Mouse (Mus musculus): ENCODE data around the gene Kras. TPM values are rescaled to one million over a fixed set of nuclear protein-coding genes. Genes with fewer than 3 reads are reported as not detected.

Kras gene
- polyA plus RNA-seq, 1 experiment from 2014 or later, result 45.4 TPM

- no peak overlapping the region for H3K4me3 ChIP-seq (ENCODE audit: low read length)
- H3K4me2 ChIP-seq (ENCODE audit: low read depth, low read length), result no peak overlapping the region
- H3K36me3 ChIP-seq (ENCODE audit: control insufficient read depth, insufficient read depth), result peaks cover 9% of the 10 kb centered on the region
- no peaks in the 10 kb centered on the region for H3K4me1 ChIP-seq (ENCODE audit: control insufficient read depth, insufficient read depth, low read length)
- 80% methylated on average over 6 of the region's 6 CpGs for WGBS
- ATAC-seq (replicated peaks; ENCODE audit: extremely low read depth, insufficient read depth, low FRiP score), result no peak
- H3K9ac ChIP-seq (ENCODE audit: low read length), result no peak overlapping the region
- H3K9me3 ChIP-seq (replicated peaks; ENCODE audit: control insufficient read depth, low read length), result no peaks in the 10 kb centered on the region
- H3K27me3 ChIP-seq (ENCODE audit: control insufficient read depth, insufficient read depth, low read length), result no peaks in the 10 kb centered on the region
- no peak overlapping the region for H3K27ac ChIP-seq (ENCODE audit: low read length)
These were observed 14.7 kb downstream of the Kras start for GRCm38 (mm10) chr6:145235367-145235766.

- WGBS, result 92% methylated on average over 1 of the region's 1 CpGs
- Histone ChIP-seq H3K36me3 (ENCODE audit: control insufficient read depth, insufficient read depth) (peaks cover 8% of the 10 kb centered on the region), H3K27ac (ENCODE audit: low read length) (no peak overlapping the region), H3K9ac (ENCODE audit: low read length) (no peak overlapping the region), H3K27me3 (ENCODE audit: control insufficient read depth, insufficient read depth, low read length) (no peaks in the 10 kb centered on the region), H3K4me3 (ENCODE audit: low read length) (no peak overlapping the region), H3K4me2 (ENCODE audit: low read depth, low read length) (no peak overlapping the region), H3K9me3 (replicated peaks; ENCODE audit: control insufficient read depth, low read length) (no peaks in the 10 kb centered on the region), H3K4me1 (ENCODE audit: control insufficient read depth, insufficient read depth, low read length) (no peaks in the 10 kb centered on the region)
- no peak for ATAC-seq (replicated peaks; ENCODE audit: extremely low read depth, insufficient read depth, low FRiP score)
These were observed 15.6 kb downstream of the Kras start for GRCm38 (mm10) chr6:145234391-145234790.

GRCm38 (mm10) chr6:145226296-145226695, 23.7 kb downstream of the Kras start:
- WGBS, result 60% methylated on average over 3 of the region's 3 CpGs
- Histone ChIP-seq H3K4me2 (ENCODE audit: low read depth, low read length) (no peak overlapping the region), H3K27me3 (ENCODE audit: control insufficient read depth, insufficient read depth, low read length) (no peaks in the 10 kb centered on the region), H3K4me3 (ENCODE audit: low read length) (no peak overlapping the region), H3K27ac (ENCODE audit: low read length) (no peak overlapping the region), H3K9me3 (replicated peaks; ENCODE audit: control insufficient read depth, low read length) (no peaks in the 10 kb centered on the region), H3K9ac (ENCODE audit: low read length) (no peak overlapping the region), H3K4me1 (ENCODE audit: control insufficient read depth, insufficient read depth, low read length) (no peaks in the 10 kb centered on the region), H3K36me3 (ENCODE audit: control insufficient read depth, insufficient read depth) (peaks cover 7% of the 10 kb centered on the region)
- ATAC-seq (replicated peaks; ENCODE audit: extremely low read depth, insufficient read depth, low FRiP score), result no peak

GRCm38 (mm10) chr6:145224246-145224645, 25.8 kb downstream of the Kras start:
- Histone ChIP-seq H3K36me3 (ENCODE audit: control insufficient read depth, insufficient read depth) (peaks cover 9% of the 10 kb centered on the region), H3K27me3 (ENCODE audit: control insufficient read depth, insufficient read depth, low read length) (no peaks in the 10 kb centered on the region), H3K4me2 (ENCODE audit: low read depth, low read length) (no peak overlapping the region), H3K9me3 (replicated peaks; ENCODE audit: control insufficient read depth, low read length) (no peaks in the 10 kb centered on the region), H3K4me1 (ENCODE audit: control insufficient read depth, insufficient read depth, low read length) (no peaks in the 10 kb centered on the region), H3K4me3 (ENCODE audit: low read length) (no peak overlapping the region), H3K9ac (ENCODE audit: low read length) (no peak overlapping the region), H3K27ac (ENCODE audit: low read length) (no peak overlapping the region)
- WGBS, result 87% methylated on average over 6 of the region's 6 CpGs
- no peak for ATAC-seq (replicated peaks; ENCODE audit: extremely low read depth, insufficient read depth, low FRiP score)

GRCm38 (mm10) chr6:145215826-145216225, 34.2 kb downstream of the Kras start:
- WGBS, result 88% methylated on average over 3 of the region's 3 CpGs
- H3K4me3 ChIP-seq (ENCODE audit: low read length), result no peak overlapping the region
- no peak overlapping the region for H3K27ac ChIP-seq (ENCODE audit: low read length)
- H3K4me1 ChIP-seq (ENCODE audit: control insufficient read depth, insufficient read depth, low read length), result peaks cover 10% of the 10 kb centered on the region
- H3K36me3 ChIP-seq (ENCODE audit: control insufficient read depth, insufficient read depth), result peaks cover 8% of the 10 kb centered on the region
- H3K27me3 ChIP-seq (ENCODE audit: control insufficient read depth, insufficient read depth, low read length), result no peaks in the 10 kb centered on the region
- no peaks in the 10 kb centered on the region for H3K9me3 ChIP-seq (replicated peaks; ENCODE audit: control insufficient read depth, low read length)
- no peak overlapping the region for H3K9ac ChIP-seq (ENCODE audit: low read length)
- ATAC-seq (replicated peaks; ENCODE audit: extremely low read depth, insufficient read depth, low FRiP score), result no peak
- H3K4me2 ChIP-seq (ENCODE audit: low read depth, low read length), result no peak overlapping the region

- Histone ChIP-seq H3K36me3 (ENCODE audit: control insufficient read depth, insufficient read depth) (peaks cover 3% of the 10 kb centered on the region), H3K27ac (ENCODE audit: low read length) (no peak overlapping the region), H3K4me1 (ENCODE audit: control insufficient read depth, insufficient read depth, low read length) (peaks cover 15% of the 10 kb centered on the region), H3K9me3 (replicated peaks; ENCODE audit: control insufficient read depth, low read length) (no peaks in the 10 kb centered on the region), H3K4me2 (ENCODE audit: low read depth, low read length) (no peak overlapping the region), H3K9ac (ENCODE audit: low read length) (no peak overlapping the region), H3K4me3 (ENCODE audit: low read length) (no peak overlapping the region), H3K27me3 (ENCODE audit: control insufficient read depth, insufficient read depth, low read length) (no peaks in the 10 kb centered on the region)
- 82% methylated on average over 2 of the region's 2 CpGs for WGBS
- no peak for ATAC-seq (replicated peaks; ENCODE audit: extremely low read depth, insufficient read depth, low FRiP score)
These were observed 36.1 kb downstream of the Kras start for GRCm38 (mm10) chr6:145213916-145214315.

- peaks cover 15% of the 10 kb centered on the region for H3K4me1 ChIP-seq (ENCODE audit: control insufficient read depth, insufficient read depth, low read length)
- peak overlapping the region; percentile 98 for H3K9ac ChIP-seq (ENCODE audit: low read length)
- peak overlapping the region; percentile 88 for H3K4me3 ChIP-seq (ENCODE audit: low read length)
- no peaks in the 10 kb centered on the region for H3K27me3 ChIP-seq (ENCODE audit: control insufficient read depth, insufficient read depth, low read length)
- peak; percentile 2; the same call in 1 of the 2 replicates for ATAC-seq (replicated peaks; ENCODE audit: extremely low read depth, insufficient read depth, low FRiP score)
- no peaks in the 10 kb centered on the region for H3K9me3 ChIP-seq (replicated peaks; ENCODE audit: control insufficient read depth, low read length)
- H3K27ac ChIP-seq (ENCODE audit: low read length), result peak overlapping the region; percentile 99
- WGBS, result under 1% methylated on average over 21 of the region's 21 CpGs
- H3K4me2 ChIP-seq (ENCODE audit: low read depth, low read length), result peak overlapping the region; percentile 78
- peaks cover 3% of the 10 kb centered on the region for H3K36me3 ChIP-seq (ENCODE audit: control insufficient read depth, insufficient read depth)
These were observed 38.4 kb downstream of the Kras start for GRCm38 (mm10) chr6:145211376-145212305.

GRCm38 (mm10) chr6:145210816-145211338, 39.2 kb downstream of the Kras start, which contains the start of the genes Casc1 and Etfrf1:
Casc1 (minus strand) TSS chr6:145211005.
Etfrf1 (plus strand) TSS chr6:145211134.
- Histone ChIP-seq H3K27ac (ENCODE audit: low read length) (peak within 1 kb of the TSS; percentile 99), H3K4me2 (ENCODE audit: low read depth, low read length) (peak within 1 kb of the TSS; percentile 90), H3K27me3 (ENCODE audit: control insufficient read depth, insufficient read depth, low read length) (no peaks in the 10 kb centered on the region), H3K9me3 (replicated peaks; ENCODE audit: control insufficient read depth, low read length) (no peaks in the 10 kb centered on the region), H3K4me1 (ENCODE audit: control insufficient read depth, insufficient read depth, low read length) (peaks cover 15% of the 10 kb centered on the region), H3K36me3 (ENCODE audit: control insufficient read depth, insufficient read depth) (peaks cover 3% of the 10 kb centered on the region; the same call in 1 of the 2 replicates), H3K9ac (ENCODE audit: low read length) (peak within 1 kb of the TSS; percentile 98), H3K4me3 (ENCODE audit: low read length) (peak within 1 kb of the TSS; percentile 88)
- WGBS, result under 1% methylated on average over 36 of the region's 36 CpGs
- ATAC-seq (replicated peaks; ENCODE audit: extremely low read depth, insufficient read depth, low FRiP score), result peak; percentile 100
